Mouse (Mus musculus) forebrain, embryonic 10.5 days (tissue): Measurements from ENCODE around the gene Atp2b2. TPM values are rescaled to one million over a fixed set of nuclear protein-coding genes. Genes with fewer than 3 reads are reported as not detected.

Source experiments
- DNase-seq: peaks from one replicate; pipeline ENCODE4 v3.0.0-alpha.2; 2017; ENCODE audit warnings: low spot score; ENCODE audit errors: extremely low spot score
- H3K27ac ChIP-seq: fragments of 300-500 bp; sonication (generic); 2 replicates; pipeline ENCODE4 v1.5.1; 2016; ENCODE audit warnings: mild to moderate bottlenecking
- H3K27me3 ChIP-seq: fragments of 300-500 bp; sonication (generic); 2 replicates; pipeline ENCODE4 v1.6.1; 2016; ENCODE audit warnings: mild to moderate bottlenecking; ENCODE audit not compliant: poor library complexity, severe bottlenecking
- H3K36me3 ChIP-seq: fragments of 300-500 bp; sonication (generic); replicated peaks from 2 replicates; pipeline ENCODE4 v1.6.1; 2016; ENCODE audit warnings: mild to moderate bottlenecking, moderate library complexity
- H3K4me1 ChIP-seq: fragments of 300-500 bp; sonication (generic); 2 replicates; pipeline ENCODE4 v1.6.1; 2016
- H3K4me3 ChIP-seq: fragments of 300-500 bp; sonication (generic); 2 replicates; pipeline ENCODE4 v1.5.1; 2016; ENCODE audit warnings: mild to moderate bottlenecking, moderate library complexity
- H3K9me3 ChIP-seq: fragments of 300-500 bp; sonication (generic); 2 replicates; pipeline ENCODE4 v1.6.1; 2016; ENCODE audit warnings: mild to moderate bottlenecking, moderate library complexity
- WGBS: fragments of 180-500 bp; shearing (Covaris S2); methylation state at CpG from one replicate; pipeline ENCODE4 v1.1.7; 2016; 5-methylcytosine and 5-hydroxymethylcytosine counted together
- polyA plus RNA-seq: library from polyadenylated mRNA; unstranded; fragments of >200 nt; fragmentation: Nextera tagmentation; extraction: Ambion mirVana; gene quantifications from 2 replicates; pipeline ENCODE4 v1.2.1, GENCODE M21; 2016

Atp2b2 gene
- polyA plus RNA-seq, 1 experiment from 2014 or later: 1.4 TPM

DNA sequence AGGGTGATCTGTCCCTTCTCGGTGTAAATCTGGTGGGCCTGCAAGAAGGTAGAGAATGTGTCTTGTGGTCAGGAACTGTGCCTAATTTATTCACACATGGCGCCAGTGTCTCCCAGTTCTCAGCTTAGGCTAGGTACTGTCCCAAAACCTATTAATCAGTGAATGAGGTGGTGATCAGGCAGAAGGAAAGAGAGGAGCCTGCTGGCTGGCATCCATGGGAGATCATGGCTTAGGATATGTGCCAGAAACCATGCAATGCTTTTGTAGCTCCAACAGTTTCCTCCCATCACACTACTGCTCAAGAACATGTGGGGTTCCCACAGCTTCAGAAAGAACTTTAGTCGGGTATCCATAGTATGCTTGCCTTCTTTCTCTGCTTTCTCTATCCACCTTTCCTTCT, 165.8 kb downstream of the Atp2b2 start:
- no peaks in the 10 kb centered on the region for H3K9me3 ChIP-seq
- no peaks in the 10 kb centered on the region for H3K36me3 ChIP-seq
- no peak overlapping the region for H3K27ac ChIP-seq
- H3K4me1 ChIP-seq: no peaks in the 10 kb centered on the region
- no peaks in the 10 kb centered on the region for H3K27me3 ChIP-seq
- no peak for DNase-seq
- H3K4me3 ChIP-seq: no peak overlapping the region
- WGBS: 88% methylated on average over 3 of the region's 3 CpGs

GRCm38 (mm10) chr6:113875201-113875600, 167.2 kb downstream of the Atp2b2 start:
- no peak overlapping the region for H3K27ac ChIP-seq
- 77% methylated on average over 2 of the region's 2 CpGs for WGBS
- H3K4me3 ChIP-seq: no peak overlapping the region
- no peaks in the 10 kb centered on the region for H3K9me3 ChIP-seq
- DNase-seq: no peak
- no peaks in the 10 kb centered on the region for H3K4me1 ChIP-seq
- no peaks in the 10 kb centered on the region for H3K36me3 ChIP-seq
- no peaks in the 10 kb centered on the region for H3K27me3 ChIP-seq

GRCm38 (mm10) chr6:113872654-113873053, 169.8 kb downstream of the Atp2b2 start:
- Histone ChIP-seq H3K36me3 (no peaks in the 10 kb centered on the region), H3K27ac (no peak overlapping the region), H3K27me3 (no peaks in the 10 kb centered on the region), H3K9me3 (no peaks in the 10 kb centered on the region), H3K4me3 (no peak overlapping the region), H3K4me1 (no peaks in the 10 kb centered on the region)
- 70% methylated on average over 7 of the region's 7 CpGs for WGBS
- no peak for DNase-seq

- Histone ChIP-seq H3K4me1 (peaks cover under 1% of the 10 kb centered on the region; the same call in 1 of the 2 replicates), H3K9me3 (no peaks in the 10 kb centered on the region), H3K27ac (no peak overlapping the region), H3K27me3 (no peaks in the 10 kb centered on the region), H3K4me3 (no peak overlapping the region), H3K36me3 (no peaks in the 10 kb centered on the region)
- WGBS: 83% methylated on average over 9 of the region's 9 CpGs
- no peak for DNase-seq
Observed at GRCm38 (mm10) chr6:113870775-113871174, 171.6 kb downstream of the Atp2b2 start.

DNA sequence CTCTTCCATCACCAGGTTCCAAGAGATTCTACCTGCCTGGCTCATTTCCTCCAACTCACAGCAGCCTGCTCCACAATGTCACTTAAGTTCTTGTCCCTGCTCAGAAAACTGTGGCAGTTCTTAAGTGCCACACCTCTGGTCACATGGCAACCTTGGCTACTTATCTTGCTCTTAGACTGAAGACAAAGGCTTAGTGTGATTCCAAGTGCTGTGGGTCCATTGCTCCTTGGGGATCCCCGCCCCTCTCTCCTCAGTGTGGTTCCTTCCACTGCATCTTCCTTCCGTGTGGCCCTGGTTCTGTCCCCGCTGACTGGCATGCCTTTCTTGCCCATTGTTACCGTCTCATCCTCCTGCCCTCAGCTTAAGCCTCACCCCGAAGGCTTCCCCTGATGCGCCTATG, 173.9 kb downstream of the Atp2b2 start:
- no peak overlapping the region for H3K4me3 ChIP-seq
- H3K27ac ChIP-seq: 0 out of 2 replicates have a peak overlapping the region, but pooled peaks have one; percentile 20
- no peaks in the 10 kb centered on the region for H3K36me3 ChIP-seq
- no peaks in the 10 kb centered on the region for H3K27me3 ChIP-seq
- H3K9me3 ChIP-seq: no peaks in the 10 kb centered on the region
- no peak for DNase-seq
- H3K4me1 ChIP-seq: peaks cover 5% of the 10 kb centered on the region; the same call in 1 of the 2 replicates
- 81% methylated on average over 6 of the region's 6 CpGs for WGBS

GRCm38 (mm10) chr6:113865699-113866098, 176.7 kb downstream of the Atp2b2 start:
- Histone ChIP-seq H3K4me3 (no peak overlapping the region), H3K4me1 (peaks cover 12% of the 10 kb centered on the region), H3K9me3 (no peaks in the 10 kb centered on the region), H3K36me3 (no peaks in the 10 kb centered on the region), H3K27ac (no peak overlapping the region), H3K27me3 (no peaks in the 10 kb centered on the region)
- DNase-seq: no peak
- WGBS: 80% methylated on average over 7 of the region's 7 CpGs

DNA sequence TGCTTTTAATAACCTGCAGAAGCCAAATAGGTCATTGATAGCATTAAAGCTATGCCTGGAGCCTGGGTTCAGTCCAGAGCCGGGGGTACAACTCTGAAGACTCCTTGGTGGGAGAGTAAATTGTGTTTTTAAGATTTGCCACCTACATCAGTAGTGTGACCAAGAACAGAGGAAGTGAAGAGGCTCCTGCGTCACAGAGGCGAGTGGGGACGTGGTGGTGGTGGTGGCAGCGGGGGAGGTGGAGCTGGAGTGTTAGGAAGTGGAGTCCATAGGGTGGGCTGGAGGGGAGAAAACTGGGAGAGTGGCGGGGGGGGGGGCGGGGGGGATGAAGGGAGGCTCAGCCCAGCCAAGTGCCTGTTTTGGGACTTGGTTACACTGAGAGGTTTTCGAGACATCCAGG, 177.6 kb downstream of the Atp2b2 start:
- no peak overlapping the region for H3K4me3 ChIP-seq
- H3K27ac ChIP-seq: no peak overlapping the region
- peaks cover 18% of the 10 kb centered on the region for H3K4me1 ChIP-seq
- H3K36me3 ChIP-seq: no peaks in the 10 kb centered on the region
- WGBS: 78% methylated on average over 6 of the region's 8 CpGs
- no peak for DNase-seq
- no peaks in the 10 kb centered on the region for H3K27me3 ChIP-seq
- no peaks in the 10 kb centered on the region for H3K9me3 ChIP-seq

DNA sequence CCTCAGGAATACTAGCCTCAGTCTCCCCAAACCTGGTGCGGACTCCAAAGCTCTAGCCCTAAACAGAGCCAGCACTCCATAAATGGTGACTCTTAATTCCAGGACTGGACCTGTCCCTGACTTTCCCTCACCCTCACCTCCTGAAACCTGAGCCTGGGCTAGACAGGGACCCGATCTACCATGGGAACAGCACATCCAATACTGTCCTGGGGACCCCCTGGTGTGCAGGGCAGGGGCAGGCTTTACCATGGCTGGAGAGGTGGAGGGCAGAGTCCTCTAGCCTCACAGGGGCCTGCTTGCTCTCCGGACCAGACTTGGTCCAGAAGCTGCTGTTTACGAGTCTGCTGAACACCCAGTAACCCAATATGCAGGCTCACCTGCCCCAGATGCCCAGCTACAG, 179.5 kb downstream of the Atp2b2 start:
- Histone ChIP-seq H3K4me1 (peaks cover 18% of the 10 kb centered on the region), H3K9me3 (no peaks in the 10 kb centered on the region), H3K36me3 (no peaks in the 10 kb centered on the region), H3K27ac (no peak overlapping the region), H3K27me3 (no peaks in the 10 kb centered on the region), H3K4me3 (no peak overlapping the region)
- no peak for DNase-seq
- WGBS: 77% methylated on average over 4 of the region's 4 CpGs

- WGBS: 80% methylated on average over 3 of the region's 3 CpGs
- Histone ChIP-seq H3K4me1 (peaks cover 18% of the 10 kb centered on the region), H3K36me3 (no peaks in the 10 kb centered on the region), H3K27me3 (no peaks in the 10 kb centered on the region), H3K9me3 (no peaks in the 10 kb centered on the region), H3K4me3 (no peak overlapping the region), H3K27ac (no peak overlapping the region)
- no peak for DNase-seq
Observed at GRCm38 (mm10) chr6:113861938-113862337, 180.5 kb downstream of the Atp2b2 start.

- 81% methylated on average over 4 of the region's 4 CpGs for WGBS
- no peaks in the 10 kb centered on the region for H3K9me3 ChIP-seq
- no peaks in the 10 kb centered on the region for H3K27me3 ChIP-seq
- H3K27ac ChIP-seq: peak overlapping the region; percentile 48; the same call in 1 of the 2 replicates
- DNase-seq: no peak
- no peak overlapping the region for H3K4me3 ChIP-seq
- H3K4me1 ChIP-seq: peaks cover 18% of the 10 kb centered on the region
- no peaks in the 10 kb centered on the region for H3K36me3 ChIP-seq
Observed at GRCm38 (mm10) chr6:113861375-113861770, 181.0 kb downstream of the Atp2b2 start.

- peak overlapping the region; percentile 51; the same call in 1 of the 2 replicates for H3K27ac ChIP-seq
Observed at GRCm38 (mm10) chr6:113860735-113861374, 181.6 kb downstream of the Atp2b2 start.

DNA sequence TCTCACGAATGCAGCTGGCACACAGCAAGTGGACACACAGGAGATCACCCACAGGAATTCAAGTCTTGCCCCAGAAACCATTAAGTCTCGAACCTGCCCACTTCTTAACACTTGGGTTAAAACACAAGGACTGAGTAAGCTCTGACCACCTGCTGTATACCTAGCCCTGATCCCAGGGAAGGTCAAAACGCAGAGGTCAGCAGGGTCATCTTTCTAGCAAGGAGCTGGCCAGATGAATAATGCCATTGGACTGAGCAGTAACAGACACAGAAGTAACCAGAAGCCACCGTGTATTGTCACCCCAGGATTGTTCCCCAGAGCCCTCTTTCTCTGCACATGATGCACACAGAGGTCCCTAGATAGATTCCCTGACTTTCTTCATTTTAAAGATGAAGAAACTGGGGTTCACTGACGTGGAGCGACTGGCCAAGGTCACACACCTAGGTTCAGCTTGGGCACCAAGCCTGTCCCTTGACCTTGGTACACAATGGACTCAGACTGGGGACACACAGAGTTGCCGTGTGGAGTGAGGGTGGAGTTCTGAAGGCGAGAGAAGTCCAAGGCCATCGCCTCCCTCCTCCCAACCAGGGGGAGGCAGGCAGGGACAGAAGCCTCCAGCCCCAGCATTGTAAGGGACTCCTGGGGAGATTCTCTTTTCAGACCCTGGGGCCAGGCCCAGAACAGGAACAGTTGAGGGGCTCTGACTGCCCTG, 182.2 kb downstream of the Atp2b2 start:
- peak overlapping the region; percentile 51; the same call in 1 of the 2 replicates for H3K27ac ChIP-seq
- DNase-seq: no peak
- 75% methylated on average over 9 of the region's 9 CpGs for WGBS
- no peaks in the 10 kb centered on the region for H3K9me3 ChIP-seq
- H3K27me3 ChIP-seq: no peaks in the 10 kb centered on the region
- H3K4me3 ChIP-seq: no peak overlapping the region
- peaks cover 13% of the 10 kb centered on the region for H3K4me1 ChIP-seq
- H3K36me3 ChIP-seq: no peaks in the 10 kb centered on the region

More at GRCm38 (mm10) chr6:113860735-113861374, 181.6 kb downstream of the Atp2b2 start:
- 73% methylated on average over 15 of the region's 15 CpGs for WGBS
- no peaks in the 10 kb centered on the region for H3K27me3 ChIP-seq
- H3K9me3 ChIP-seq: no peaks in the 10 kb centered on the region
- peaks cover 18% of the 10 kb centered on the region for H3K4me1 ChIP-seq
- H3K36me3 ChIP-seq: no peaks in the 10 kb centered on the region
- H3K4me3 ChIP-seq: no peak overlapping the region
- no peak for DNase-seq

- H3K4me3 ChIP-seq: no peak overlapping the region
- H3K27me3 ChIP-seq: no peaks in the 10 kb centered on the region
- 0 out of 2 replicates have a peak overlapping the region, but pooled peaks have one; percentile 3 for H3K27ac ChIP-seq
- peaks cover 13% of the 10 kb centered on the region for H3K4me1 ChIP-seq
- H3K9me3 ChIP-seq: no peaks in the 10 kb centered on the region
- DNase-seq: no peak
- 89% methylated on average over 9 of the region's 9 CpGs for WGBS
- H3K36me3 ChIP-seq: no peaks in the 10 kb centered on the region
Observed at GRCm38 (mm10) chr6:113858317-113858716, 184.1 kb downstream of the Atp2b2 start.
